Mouse (Mus musculus): ENCODE data around the gene Srxn1.

Srxn1 gene

DNA sequence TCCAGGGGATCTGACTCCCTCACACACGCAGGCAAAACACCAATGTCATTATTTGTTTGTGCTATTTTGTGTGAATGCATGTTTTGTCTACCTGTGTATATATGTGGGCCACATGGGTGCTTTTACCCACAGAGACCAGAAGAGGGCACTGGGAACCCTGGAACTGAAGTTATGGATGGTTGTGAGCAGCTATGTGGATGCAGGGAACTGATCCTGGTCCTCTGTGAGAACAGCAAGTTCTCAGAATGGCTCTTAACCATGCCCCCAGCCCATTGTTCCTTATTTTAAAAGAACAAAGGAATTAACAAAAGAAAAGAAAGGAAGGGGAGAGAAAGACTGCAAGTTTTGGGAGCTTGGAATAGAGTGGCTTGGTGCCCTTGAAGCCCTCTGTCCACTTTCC, 54.2 kb downstream of the Srxn1 start:
- no peak for DNase-seq (ENCODE audit: low spot score in 2 of 2)
